Mouse (Mus musculus) stomach, embryonic 16.5 days (tissue): ENCODE measurements around the gene Ddost. TPM values are rescaled to one million over a fixed set of nuclear protein-coding genes. Genes with fewer than 3 reads are reported as not detected.

Experiments used
- microRNA-seq: library from miRNA; unstranded; fragments of <30 nt; microRNA quantifications from one replicate; pipeline ENCODE4, GENCODE M21; 2016
- polyA plus RNA-seq: library from polyadenylated mRNA; unstranded; fragments of >200 nt; fragmentation: Nextera tagmentation; extraction: Ambion mirVana; gene quantifications from 2 replicates; pipeline ENCODE4 v1.2.1, GENCODE M21; 2015

Ddost gene
- polyA plus RNA-seq, 1 experiment from 2014 or later, result 418 TPM

Small RNAs within 50 kb of the gene (microRNA-seq; reads per million reads assigned to microRNA genes)
- gene Gm27646, result not detected
- 0.83 reads per million for gene Mir7019

Other genes with a start within 250 kb of the Ddost start
- 131 and 141 TPM in 2 replicates for gene Hp1bp3, start 88.4 kb upstream of the Ddost start, polyA plus RNA-seq
- 0.46 and 0.82 TPM in 2 replicates for gene Sh2d5, start 54.3 kb upstream of the Ddost start, polyA plus RNA-seq
- 1.5 and 1.9 TPM in 2 replicates for gene Kif17, start 54.3 kb upstream of the Ddost start, polyA plus RNA-seq
- 33.0 and 34.2 TPM in 2 replicates for gene Pink1, start 21.6 kb downstream of the Ddost start, polyA plus RNA-seq
- gene Cda, start 63.3 kb downstream of the Ddost start, polyA plus RNA-seq, result 12.6 and 14.9 TPM in 2 replicates
- not detected in 2 replicates for gene Fam43b, start 91.8 kb downstream of the Ddost start, polyA plus RNA-seq
- gene Mul1, start 129.9 kb downstream of the Ddost start, polyA plus RNA-seq, result 18.6 and 22.2 TPM in 2 replicates
- gene Camk2n1, start 149.6 kb downstream of the Ddost start, polyA plus RNA-seq, result 2.8 and 3.2 TPM in 2 replicates